Mouse (Mus musculus) bone marrow macrophage, adult 2 months (primary cell): ENCODE data around the gene Cckbr. TPM values are rescaled to one million over a fixed set of nuclear protein-coding genes. Genes with fewer than 3 reads are reported as not detected.
"Not testable (repeated sequence)": the region's sequence is repeated elsewhere in the genome, so short reads cannot be mapped to it uniquely, and the experiment has no call there.

ENCODE experiments used
- H3K27ac ChIP-seq: 2 replicates; pipeline ENCODE4 v1.5.1; 2012; ENCODE audit warnings: low read depth, low read length; ENCODE audit not compliant: insufficient read depth
- H3K4me1 ChIP-seq: 2 replicates; pipeline ENCODE4 v1.6.1; 2012; ENCODE audit warnings: low read length; ENCODE audit not compliant: control insufficient read depth, insufficient read depth
- H3K4me3 ChIP-seq: 2 replicates; pipeline ENCODE4 v1.5.1; 2012; ENCODE audit warnings: mild to moderate bottlenecking, low read length, moderate library complexity; ENCODE audit not compliant: insufficient read depth
- CTCF ChIP-seq: IDR thresholded peaks from 2 replicates; pipeline ENCODE4 v1.5.1; 2012; ENCODE audit warnings: low read depth, mild to moderate bottlenecking, low read length, moderate library complexity
- POLR2A ChIP-seq: IDR thresholded peaks from 2 replicates; pipeline ENCODE4 v1.6.1; 2012; ENCODE audit warnings: mild to moderate bottlenecking, low read depth, low read length, borderline replicate concordance
- polyA plus RNA-seq: library from polyadenylated mRNA; stranded (reverse); fragments of >200 nt; gene quantifications from 2 replicates; pipeline ENCODE4 v1.2.4, GENCODE M21; 2012; ENCODE audit not compliant: missing spikeins, insufficient read depth, insufficient read length

The Cckbr gene
- polyA plus RNA-seq, 1 experiment, result not detected

DNA sequence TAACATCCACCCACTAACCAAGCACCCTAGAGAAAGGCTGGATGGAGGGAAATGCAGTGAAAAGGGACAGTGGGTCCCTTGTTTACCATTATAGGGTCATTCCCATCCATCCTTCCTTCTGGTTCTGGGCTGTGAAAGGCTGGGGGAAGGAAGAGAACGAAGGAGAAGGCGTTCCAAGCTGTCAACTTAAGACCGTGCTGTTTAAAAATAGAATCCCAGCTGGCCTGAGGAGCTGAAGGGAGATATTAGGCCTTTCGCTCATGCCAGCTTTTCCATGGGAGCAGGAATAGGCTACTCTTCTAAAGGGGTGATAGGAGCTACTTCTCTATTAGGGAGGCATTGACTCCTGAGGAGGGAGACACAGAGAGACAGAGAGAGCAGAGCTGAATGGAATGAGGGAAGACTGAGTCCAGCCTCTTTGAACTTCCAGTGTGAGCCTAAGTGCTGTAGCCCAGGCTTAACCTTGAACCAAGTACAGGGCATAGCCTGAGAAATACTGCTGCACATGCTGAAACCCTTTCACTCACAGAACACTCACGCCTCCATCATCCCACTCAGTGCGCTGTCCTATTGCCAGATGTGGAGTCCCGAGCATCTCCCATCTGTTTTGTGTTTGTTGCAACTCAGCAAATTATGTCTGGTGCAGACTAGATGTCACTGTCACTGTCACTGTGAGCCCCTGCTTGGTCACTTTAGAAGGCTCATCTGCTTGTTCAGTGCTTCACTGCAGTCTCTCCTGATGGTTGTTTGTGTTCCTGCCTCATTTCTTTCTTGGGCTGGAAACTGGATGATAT, 12.6 kb downstream of the Cckbr start:
- no peak for TF ChIP-seq POLR2A
- no peak for TF ChIP-seq CTCF
- no peak overlapping the region for H3K27ac ChIP-seq
- no peaks in the 10 kb centered on the region for H3K4me1 ChIP-seq
- no peak overlapping the region for H3K4me3 ChIP-seq

DNA sequence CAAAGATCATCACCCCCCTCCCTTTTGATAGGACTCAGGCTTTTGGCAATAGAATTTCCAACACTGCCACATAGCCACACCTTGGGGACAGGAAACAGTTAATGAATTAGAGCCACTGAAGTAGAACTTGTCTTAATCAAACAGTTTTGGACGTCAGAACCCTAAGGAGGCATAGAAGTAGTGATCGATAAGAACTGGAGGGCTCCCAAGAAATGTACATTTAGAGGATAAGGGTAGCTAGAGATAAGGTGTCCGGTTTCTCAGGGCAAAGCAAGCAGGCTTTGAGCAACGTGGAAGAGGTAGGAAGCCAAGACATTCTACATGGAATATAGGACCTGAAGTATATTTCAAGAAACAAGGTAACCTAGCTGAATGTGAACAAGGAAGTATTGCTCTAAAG, 15.9 kb downstream of the Cckbr start:
- Histone ChIP-seq H3K4me1 (no peaks in the 10 kb centered on the region), H3K27ac (no peak overlapping the region), H3K4me3 (no peak overlapping the region)
- TF ChIP-seq CTCF (no peak), POLR2A (no peak)

DNA sequence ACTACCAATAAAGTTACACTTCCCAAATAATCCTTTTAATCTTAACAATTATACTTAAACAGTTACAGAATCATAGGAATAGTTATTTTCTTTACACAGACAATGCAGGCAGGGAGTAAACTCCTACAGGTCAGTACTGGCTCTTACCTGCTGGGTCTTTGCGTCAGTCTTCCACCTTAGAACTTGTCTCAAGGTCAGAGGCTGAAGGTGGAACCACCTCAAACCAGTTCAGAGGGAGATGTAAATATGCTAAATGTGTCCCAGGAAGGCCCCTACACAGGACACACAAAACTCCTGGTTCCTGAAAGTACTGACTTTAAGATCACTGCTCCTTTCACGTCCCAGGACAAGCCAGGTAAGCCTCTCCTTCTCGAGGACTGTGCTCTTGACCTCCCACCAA, 19.5 kb downstream of the Cckbr start:
- TF ChIP-seq POLR2A, result no peak
- TF ChIP-seq CTCF, result no peak
- no peak overlapping the region for H3K27ac ChIP-seq
- H3K4me1 ChIP-seq, result no peaks in the 10 kb centered on the region
- no peak overlapping the region for H3K4me3 ChIP-seq

DNA sequence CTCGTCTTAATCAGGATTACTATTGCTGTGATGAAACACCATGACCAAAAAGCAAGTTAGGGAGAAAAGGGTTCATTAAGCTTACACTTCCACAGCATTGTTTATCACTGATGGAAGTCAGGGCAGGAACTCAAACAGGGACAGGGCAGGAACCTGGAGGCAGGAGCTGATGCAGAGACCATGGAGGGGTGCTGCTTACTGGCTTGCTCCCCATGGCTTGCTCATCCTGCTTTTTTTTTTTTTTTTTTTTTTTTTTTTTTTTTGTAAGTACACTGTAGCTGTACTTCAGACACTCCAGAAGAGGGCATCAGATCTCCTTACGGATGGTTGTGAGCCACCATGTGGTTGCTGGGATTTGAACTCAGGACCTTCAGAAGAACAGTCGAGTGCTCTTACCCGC, 27.8 kb downstream of the Cckbr start:
- H3K4me1 ChIP-seq, H3K4me3 ChIP-seq, H3K27ac ChIP-seq: not testable (repeated sequence)

DNA sequence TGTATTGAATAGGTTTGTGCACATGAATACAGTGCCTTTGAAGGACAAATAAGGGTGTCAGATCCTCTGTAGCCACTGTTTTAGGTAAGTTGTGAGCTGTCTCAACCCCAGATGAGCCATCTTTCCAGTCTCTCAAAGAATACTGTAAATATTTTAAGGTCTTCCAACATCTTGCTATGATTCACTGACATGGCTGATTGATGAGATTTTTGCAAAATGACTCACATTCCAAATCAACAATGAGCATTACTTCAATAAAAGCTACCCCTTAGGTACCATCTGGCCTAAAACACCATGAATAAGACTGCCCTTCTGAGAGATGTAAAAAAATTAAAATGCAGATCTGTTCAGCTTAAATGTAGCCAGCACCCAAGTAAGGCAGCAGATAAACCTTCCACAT, 33.0 kb downstream of the Cckbr start:
- no peak for TF ChIP-seq CTCF
- no peak for TF ChIP-seq POLR2A

DNA sequence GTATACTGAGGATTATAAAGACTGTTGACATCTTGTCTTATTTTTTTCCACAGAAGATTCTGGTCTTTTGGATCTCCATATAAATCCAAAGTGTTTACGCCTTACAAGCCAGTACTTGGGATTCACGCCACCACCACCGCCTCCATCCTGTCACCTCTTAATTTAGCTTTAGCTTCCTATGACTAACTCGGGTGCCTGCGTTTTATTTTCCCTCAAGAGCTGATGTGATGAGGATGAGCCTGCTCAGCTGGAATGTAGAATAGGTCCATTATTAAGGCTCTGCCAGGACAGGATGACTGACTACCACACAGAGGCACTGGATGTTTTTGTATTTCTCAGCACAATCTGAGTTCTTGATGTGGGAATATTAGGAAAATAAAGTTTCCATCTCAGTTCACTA, 40.0 kb downstream of the Cckbr start:
- not testable (repeated sequence) for H3K4me3 ChIP-seq, H3K4me1 ChIP-seq, H3K27ac ChIP-seq

More for the DNA sequence above, 33.0 kb downstream of the Cckbr start:
- Histone ChIP-seq H3K27ac (no peak overlapping the region), H3K4me1 (no peaks in the 10 kb centered on the region), H3K4me3 (no peak overlapping the region)

DNA sequence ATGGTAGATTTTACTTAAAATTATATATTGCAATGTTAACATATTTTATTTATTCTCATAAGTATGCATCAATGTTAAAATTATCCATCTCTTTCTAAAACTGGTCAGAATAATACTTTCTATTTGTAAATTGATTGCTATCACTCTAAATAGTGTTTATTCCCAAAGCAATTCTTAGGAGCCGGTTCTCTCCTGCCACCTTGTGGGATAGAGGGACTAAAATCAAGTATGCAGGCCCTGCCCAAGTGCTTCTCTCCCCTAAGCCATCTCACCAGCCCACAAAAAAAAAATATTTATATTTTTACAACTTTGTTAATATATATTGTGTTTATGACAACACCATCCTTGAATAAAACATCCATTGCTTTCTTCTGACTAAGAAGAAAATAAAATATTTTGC, 47.1 kb downstream of the Cckbr start:
- no peak for TF ChIP-seq CTCF
- no peak for TF ChIP-seq POLR2A
- Histone ChIP-seq H3K4me1 (peaks cover 14% of the 10 kb centered on the region), H3K4me3 (no peak overlapping the region), H3K27ac (no peak overlapping the region)

DNA sequence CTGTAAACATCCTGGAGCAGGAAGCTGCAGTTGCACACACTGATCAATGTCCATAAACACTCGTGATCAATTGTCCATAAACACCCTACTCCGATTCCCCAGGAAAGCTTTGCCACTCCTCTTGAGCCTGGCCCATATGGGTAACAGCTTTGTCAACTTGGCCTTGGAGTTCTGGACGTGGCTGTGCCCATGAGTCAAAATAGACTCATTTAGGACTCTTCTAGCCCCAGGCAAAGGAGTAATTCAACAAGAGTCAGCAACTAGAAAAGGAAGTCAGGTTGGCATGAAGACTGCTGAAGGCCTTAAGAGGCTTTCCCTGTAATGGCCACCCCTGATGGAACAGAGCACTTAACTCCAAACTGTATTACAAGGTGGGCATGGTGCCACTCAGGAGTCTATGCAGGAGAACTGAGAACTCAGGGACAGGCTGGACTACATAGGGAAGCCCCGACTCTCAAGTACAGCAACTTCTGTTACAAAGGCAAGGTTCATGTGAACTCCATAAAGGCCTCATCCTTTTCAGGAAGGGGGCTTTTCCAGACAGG, 49.3 kb downstream of the Cckbr start:
- TF ChIP-seq POLR2A (no peak), CTCF (no peak)
- no peak overlapping the region for H3K4me3 ChIP-seq
- no peak overlapping the region for H3K27ac ChIP-seq
- peaks cover 14% of the 10 kb centered on the region for H3K4me1 ChIP-seq

DNA sequence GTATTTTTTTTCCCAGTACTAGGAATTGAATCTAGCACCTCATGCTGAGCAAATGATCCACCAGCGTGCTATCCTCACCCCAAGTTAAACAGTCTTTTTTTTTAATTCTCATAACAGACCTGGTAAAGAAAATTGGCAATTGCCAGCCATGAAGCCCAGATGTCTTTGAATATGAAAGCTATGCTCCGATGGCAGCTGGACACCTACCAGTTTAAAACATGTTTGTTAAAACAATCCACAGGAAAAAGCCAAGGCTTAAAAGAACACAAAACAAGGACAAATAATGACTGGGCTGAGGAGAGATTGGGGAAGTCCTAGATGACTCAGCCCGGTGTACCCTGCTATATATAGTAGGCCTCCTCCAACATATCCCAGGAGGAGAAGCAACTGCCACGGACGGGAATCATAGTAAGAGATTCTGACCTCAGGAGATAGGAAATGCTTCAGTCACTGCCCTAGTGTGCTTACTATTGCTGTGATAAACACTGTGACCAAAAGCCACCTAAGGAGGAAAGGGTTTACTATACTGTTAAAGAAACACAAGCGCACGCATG, 49.9 kb downstream of the Cckbr start:
- H3K27ac ChIP-seq, result no peak overlapping the region
- peaks cover 14% of the 10 kb centered on the region for H3K4me1 ChIP-seq
- H3K4me3 ChIP-seq, result no peak overlapping the region
- TF ChIP-seq CTCF (no peak), POLR2A (no peak)

DNA sequence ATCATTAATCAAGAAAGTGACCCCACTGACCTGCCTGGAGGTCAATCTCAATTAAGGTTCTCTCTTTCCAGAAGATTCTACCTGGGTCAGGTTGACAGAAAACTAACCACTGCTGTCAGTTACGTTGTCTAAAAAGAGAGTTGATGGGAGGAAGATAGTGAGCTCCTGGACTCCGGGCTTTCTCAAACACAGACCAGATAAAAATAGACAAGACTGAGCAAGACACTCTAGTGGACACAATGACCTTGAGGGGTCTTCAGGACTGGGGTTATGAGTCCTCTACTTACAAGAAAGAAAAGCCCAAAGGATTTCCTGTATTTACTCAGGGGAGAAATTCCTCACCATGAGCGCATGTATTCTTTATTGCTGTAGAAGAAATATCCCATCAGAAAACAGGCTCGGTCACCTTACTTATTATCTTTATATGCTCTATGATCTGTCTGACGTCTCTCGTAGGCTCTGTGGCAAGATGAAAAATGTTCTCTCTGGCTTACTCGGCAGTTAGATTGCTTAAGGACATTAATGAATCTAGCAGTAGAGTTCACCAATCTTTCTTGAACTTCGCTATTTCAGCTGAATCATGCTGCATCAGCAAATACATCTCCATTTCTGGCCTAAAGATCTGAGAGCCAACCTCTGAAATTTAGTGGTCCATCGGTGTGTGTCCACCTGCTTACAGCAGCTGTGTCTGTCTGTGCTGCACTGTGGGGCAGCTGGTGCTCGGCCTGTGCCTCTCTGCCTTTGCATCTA, 51.3 kb downstream of the Cckbr start:
- peaks cover 14% of the 10 kb centered on the region for H3K4me1 ChIP-seq
- no peak overlapping the region for H3K27ac ChIP-seq
- TF ChIP-seq POLR2A, result no peak
- no peak for TF ChIP-seq CTCF

More for the DNA sequence above, 51.3 kb downstream of the Cckbr start:
- no peak overlapping the region for H3K4me3 ChIP-seq
